Mouse (Mus musculus) olfactory bulb, adult 2 months (tissue): ENCODE results near the gene Dhx57. TPM values are rescaled to one million over a fixed set of nuclear protein-coding genes. Genes with fewer than 3 reads are reported as not detected.

Source experiments
- H3K27ac ChIP-seq: fragments of 200-500 bp; 2 replicates; pipeline ENCODE4 v1.5.1; 2012; ENCODE audit warnings: low read depth, low read length; ENCODE audit not compliant: insufficient read depth
- H3K4me1 ChIP-seq: fragments of 200-500 bp; 2 replicates; pipeline ENCODE4 v1.6.1; 2012; ENCODE audit warnings: low read length; ENCODE audit not compliant: control insufficient read depth, insufficient read depth
- H3K4me3 ChIP-seq: fragments of 200-500 bp; 2 replicates; pipeline ENCODE4 v1.5.1; 2012; ENCODE audit warnings: mild to moderate bottlenecking, low read depth, low read length, moderate library complexity; ENCODE audit not compliant: insufficient read depth
- CTCF ChIP-seq: fragments of 200-500 bp; IDR thresholded peaks from 2 replicates; pipeline ENCODE4 v1.5.1; 2012; ENCODE audit warnings: low read depth, mild to moderate bottlenecking, low read length, moderate library complexity; ENCODE audit not compliant: insufficient read depth
- POLR2A ChIP-seq: fragments of 200-500 bp; IDR thresholded peaks from 2 replicates; pipeline ENCODE4 v1.6.1; 2012; ENCODE audit warnings: mild to moderate bottlenecking, low read depth, low read length, moderate library complexity; ENCODE audit not compliant: insufficient read depth
- WGBS: fragments of 180-500 bp; shearing (Covaris S2); methylation state at CpG from one replicate; pipeline ENCODE4 v1.1.7; 2018; 5-methylcytosine and 5-hydroxymethylcytosine counted together
- polyA plus RNA-seq: library from polyadenylated mRNA; stranded (reverse); fragments of >200 nt; gene quantifications from 2 replicates; pipeline ENCODE4 v1.2.4, GENCODE M21; 2012; ENCODE audit warnings: low replicate concordance; ENCODE audit not compliant: missing spikeins, insufficient read depth, insufficient read length

Dhx57 gene
- polyA plus RNA-seq, 1 experiment = not detected

GRCm38 (mm10) chr17:80206671-80207581 is 83.3 kb downstream of the Dhx57 start, which contains the start of the genes Srsf7 and Ttc39d:
TSS of gene Srsf7 (minus strand) at chr17:80207307.
TSS of gene Ttc39d (plus strand) at chr17:80207460.
- WGBS = under 1% methylated on average over 95 of the region's 95 CpGs
- Histone ChIP-seq H3K4me1 (no peaks in the 10 kb centered on the region), H3K27ac (peak within 1 kb of the TSS; percentile 93), H3K4me3 (peak within 1 kb of the TSS; percentile 74)
- no peak for TF ChIP-seq CTCF
- peak; percentile 100 for TF ChIP-seq POLR2A

GRCm38 (mm10) chr17:80206301-80206670 is 84.0 kb downstream of the Dhx57 start:
- 0% methylated on average over 35 of the region's 36 CpGs for whole genome bisulfite sequencing

GRCm38 (mm10) chr17:80205657-80206056 is 84.6 kb downstream of the Dhx57 start:
- H3K4me3 ChIP-seq = peak overlapping the region; percentile 74; the same call in 1 of the 2 replicates
- TF ChIP-seq POLR2A (no peak), CTCF (no peak)
- H3K4me1 ChIP-seq = no peaks in the 10 kb centered on the region
- WGBS = 5% methylated on average over 5 of the region's 5 CpGs
- H3K27ac ChIP-seq = no peak overlapping the region

More at GRCm38 (mm10) chr17:80206301-80206670, 84.0 kb downstream of the Dhx57 start:
- TF ChIP-seq CTCF (no peak), POLR2A (no peak)
- Histone ChIP-seq H3K4me3 (peak overlapping the region; percentile 74), H3K4me1 (no peaks in the 10 kb centered on the region), H3K27ac (peak overlapping the region; percentile 76)

- TF ChIP-seq CTCF (no peak), POLR2A (no peak)
- Histone ChIP-seq H3K4me1 (no peaks in the 10 kb centered on the region), H3K27ac (no peak overlapping the region), H3K4me3 (no peak overlapping the region)
- WGBS = 89% methylated on average over 3 of the region's 3 CpGs
Measured at GRCm38 (mm10) chr17:80199160-80199778, 91.0 kb downstream of the Dhx57 start.

- no peak overlapping the region for H3K27ac ChIP-seq
- WGBS = 63% methylated on average over 5 of the region's 5 CpGs
- no peaks in the 10 kb centered on the region for H3K4me1 ChIP-seq
- no peak for TF ChIP-seq POLR2A
- no peak for TF ChIP-seq CTCF
- no peak overlapping the region for H3K4me3 ChIP-seq
Measured at GRCm38 (mm10) chr17:80193075-80193474, 97.2 kb downstream of the Dhx57 start.

Other genes with a start within 250 kb of the Dhx57 start
- gene Hnrnpll, start 228.1 kb downstream of the Dhx57 start, polyA plus RNA-seq = not detected in 2 replicates
- gene Galm, start 163.0 kb downstream of the Dhx57 start, polyA plus RNA-seq = not detected in 2 replicates
- gene Srsf7, start 83.2 kb downstream of the Dhx57 start, polyA plus RNA-seq = not detected in 2 replicates
- not detected in 2 replicates for gene Ttc39d, start 83.0 kb downstream of the Dhx57 start, polyA plus RNA-seq
- gene Gemin6, start 66.0 kb downstream of the Dhx57 start, polyA plus RNA-seq = not detected in 2 replicates
- not detected in 2 replicates for gene Morn2, start 273 bp downstream of the Dhx57 start, polyA plus RNA-seq
- gene Arhgef33, start 16.9 kb upstream of the Dhx57 start, polyA plus RNA-seq = not detected in 2 replicates
- not detected in 2 replicates for gene Gm10190, start 83.1 kb upstream of the Dhx57 start, polyA plus RNA-seq
- not detected in 2 replicates for gene Sos1, start 190.0 kb upstream of the Dhx57 start, polyA plus RNA-seq